Mouse (Mus musculus) gastrocnemius, postnatal 14 days (tissue): ENCODE data around the gene H2-Ob. TPM values are rescaled to one million over a fixed set of nuclear protein-coding genes. Genes with fewer than 3 reads are reported as not detected.

ENCODE experiments used
- DNase-seq: peaks from one replicate; pipeline ENCODE4 v3.0.0; 2021; ENCODE audit warnings: mixed read lengths
- intact Hi-C: fragments of 180-260 bp; cut with DNase I; formaldehyde crosslinking; loops from one replicate; pipeline ENCODE4 v1.15.1; 2025; ENCODE audit warnings: low total_unique reads
- total RNA-seq, 2 experiments: library from RNA; stranded (reverse); gene quantifications; 2 replicates each; pipeline ENCODE4 v1.2.3; 2021

The H2-Ob gene
- total RNA-seq, 2 experiments from 2014 or later, result 0.13 TPM; not detected in 1

- intact Hi-C loops, result no loop called here
- no peak for DNase-seq
Measured at GRCm38 (mm10) chr17:34268262-34268661, 29.6 kb downstream of the H2-Ob start.

GRCm38 (mm10) chr17:34268748-34269147 lies 30.0 kb downstream of the H2-Ob start:
- intact Hi-C loops, result no loop called here
- no peak for DNase-seq

GRCm38 (mm10) chr17:34269817-34270216 lies 31.1 kb downstream of the H2-Ob start:
- intact Hi-C loops, result no loop called here
- DNase-seq, result no peak

GRCm38 (mm10) chr17:34270230-34270629 lies 31.5 kb downstream of the H2-Ob start:
- intact Hi-C loops, result no loop called here
- DNase-seq, result no peak

- no peak for DNase-seq
- intact Hi-C loops, result no loop called here
Measured at GRCm38 (mm10) chr17:34270940-34271339, 32.2 kb downstream of the H2-Ob start.

- DNase-seq, result no peak
- intact Hi-C loops, result no loop called here
Measured at GRCm38 (mm10) chr17:34272102-34272501, 33.4 kb downstream of the H2-Ob start.

- no peak for DNase-seq
- intact Hi-C loops, result no loop called here
Measured at GRCm38 (mm10) chr17:34280499-34281038, 41.9 kb downstream of the H2-Ob start.

GRCm38 (mm10) chr17:34281836-34282235 lies 43.1 kb downstream of the H2-Ob start:
- DNase-seq, result no peak
- intact Hi-C loops, result no loop called here

- intact Hi-C loops, result no loop called here
- no peak for DNase-seq
Measured at GRCm38 (mm10) chr17:34285371-34285770, 46.7 kb downstream of the H2-Ob start.

- DNase-seq, result no peak
- intact Hi-C loops, result no loop called here
Measured at GRCm38 (mm10) chr17:34285848-34286247, 47.1 kb downstream of the H2-Ob start.

GRCm38 (mm10) chr17:34286501-34286900 lies 47.8 kb downstream of the H2-Ob start:
- no peak for DNase-seq

GRCm38 (mm10) chr17:34286999-34287398 lies 48.3 kb downstream of the H2-Ob start:
- DNase-seq, result no peak
- intact Hi-C loops, result no loop called here

More at GRCm38 (mm10) chr17:34286501-34286900, 47.8 kb downstream of the H2-Ob start:
- intact Hi-C loops, result no loop called here

GRCm38 (mm10) chr17:34287648-34288047 lies 48.9 kb downstream of the H2-Ob start, which contains the start of gene H2-Aa:
Gene H2-Aa, minus strand, starts transcription at chr17:34287823.
- intact Hi-C loops, result no loop called here
- peak; percentile 64 for DNase-seq

- intact Hi-C loops, result no loop called here
- DNase-seq, result no peak
Measured at GRCm38 (mm10) chr17:34288131-34288530, 49.4 kb downstream of the H2-Ob start.

- intact Hi-C loops, result no loop called here
- peak; percentile 74 for DNase-seq
Measured at GRCm38 (mm10) chr17:34291609-34292008, 52.9 kb downstream of the H2-Ob start.

- intact Hi-C loops, result no loop called here
- no peak for DNase-seq
Measured at GRCm38 (mm10) chr17:34292570-34292969, 53.9 kb downstream of the H2-Ob start.

GRCm38 (mm10) chr17:34293533-34293932 lies 54.8 kb downstream of the H2-Ob start:
- intact Hi-C loops, result no loop called here
- no peak for DNase-seq

- no peak for DNase-seq
- intact Hi-C loops, result no loop called here
Measured at GRCm38 (mm10) chr17:34294249-34294648, 55.5 kb downstream of the H2-Ob start.

- DNase-seq, result no peak
- intact Hi-C loops, result no loop called here
Measured at GRCm38 (mm10) chr17:34295307-34295706, 56.6 kb downstream of the H2-Ob start.

- intact Hi-C loops, result no loop called here
- DNase-seq, result no peak
Measured at GRCm38 (mm10) chr17:34295891-34296794, 57.4 kb downstream of the H2-Ob start.

GRCm38 (mm10) chr17:34299356-34299755 lies 60.7 kb downstream of the H2-Ob start:
- DNase-seq, result no peak
- intact Hi-C loops, result no loop called here
